Comparison of ENCODE assay signal across 28 mouse cellular contexts in the genomic region with DNA sequence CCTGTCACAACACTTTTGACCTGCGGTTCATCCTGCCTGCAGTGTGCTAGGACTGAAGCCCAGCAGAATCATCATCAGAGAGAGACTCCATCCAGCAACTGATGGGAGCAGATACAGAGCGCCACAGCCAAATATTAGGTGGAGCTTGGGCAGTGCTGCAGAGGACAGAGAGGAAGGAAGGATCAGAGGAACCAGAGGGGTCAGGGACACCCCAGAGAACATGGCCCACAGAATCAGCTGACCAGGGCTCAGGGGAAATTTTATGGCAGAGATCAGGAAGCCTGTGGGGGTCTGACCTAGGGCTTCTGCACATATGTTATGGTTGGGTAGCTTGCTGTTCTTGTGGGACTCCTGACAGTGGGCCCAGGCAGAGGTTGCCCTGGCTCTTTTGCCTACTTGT. TPM values are rescaled to one million over a fixed set of nuclear protein-coding genes. Genes with fewer than 3 reads are reported as not detected.
A peak's percentile ranks its signal among the peaks of the same experiment; 100 is the strongest.
DNase-seq lines count a peak whose midpoint lies in the region; ATAC-seq and TF ChIP-seq lines count a peak whose summit lies in the region.
"Had no signal": no experiment of that assay in that cellular context is flagged by ENCODE, and none has a peak within 500 bp of the region (broad histone marks: within the 10 kb centered on the region; RNA-seq: fewer than 3 reads in every experiment).

No protein-coding gene starts in this region.

- no peak for TF ChIP-seq POLR2A in bone marrow macrophage, adult 2 months (IDR thresholded peaks at IDR 0.05; ENCODE audit: borderline replicate concordance, low read depth, low read length)

- H3K4me3 ChIP-seq in heart, embryonic 10.5 days, result no peak overlapping the region
- H3K4me3 ChIP-seq in bone marrow macrophage, adult 2 months (ENCODE audit: insufficient read depth, low read length), result no peak overlapping the region
- H3K4me3 ChIP-seq in brown adipose tissue, adult 24 weeks (ENCODE audit: insufficient read depth, low read depth, low read length), result no peak overlapping the region
- no peak overlapping the region for H3K4me3 ChIP-seq in macrophage (ENCODE audit: inconsistent target)
- H3K4me3 ChIP-seq in midbrain, embryonic 15.5 days, result no peak overlapping the region
- H3K4me3 ChIP-seq: embryonic facial prominence, embryonic 10.5 days; embryonic facial prominence, embryonic 13.5 days; erythroblast, embryonic 14.5 days; forebrain, embryonic 12.5 days; forebrain, embryonic 15.5 days; heart, adult 2 months; heart, embryonic 12.5 days; heart, embryonic 15.5 days had no signal

- H3K36me3 ChIP-seq in heart, embryonic 10.5 days, result peaks cover 27% of the 10 kb centered on the region
- H3K36me3 ChIP-seq in macrophage (ENCODE audit: inconsistent target), result peaks cover 29% of the 10 kb centered on the region
- H3K36me3 ChIP-seq in midbrain, embryonic 15.5 days (replicated peaks), result no peaks in the 10 kb centered on the region
- H3K36me3 ChIP-seq: embryonic facial prominence, embryonic 13.5 days; forebrain, embryonic 12.5 days; forebrain, embryonic 15.5 days had no signal

- ATAC-seq in midbrain, embryonic 15.5 days (replicated peaks), result no peak
- ATAC-seq: CD4-positive, CD25-positive, alpha-beta regulatory T cell, adult 4 months; forebrain, embryonic 15.5 days; hindbrain, postnatal 0 days; inflammation-experienced regulatory T-cells, adult 6 months had no signal

- no peaks in the 10 kb centered on the region for H3K27me3 ChIP-seq in heart, embryonic 10.5 days (ENCODE audit: insufficient read depth, poor library complexity, severe bottlenecking)
- no peaks in the 10 kb centered on the region for H3K27me3 ChIP-seq in midbrain, embryonic 15.5 days (replicated peaks)
- H3K27me3 ChIP-seq: embryonic facial prominence, embryonic 13.5 days; forebrain, embryonic 12.5 days; forebrain, embryonic 15.5 days; heart, embryonic 12.5 days; heart, embryonic 15.5 days had no signal

- 0 out of 2 replicates have a peak overlapping the region, but pooled peaks have one; percentile 13 for H3K27ac ChIP-seq in heart, embryonic 10.5 days
- peak overlapping the region; percentile 5; the same call in 1 of the 2 replicates for H3K27ac ChIP-seq in bone marrow macrophage, adult 2 months (ENCODE audit: insufficient read depth, low read depth, low read length)
- H3K27ac ChIP-seq in brown adipose tissue, adult 24 weeks (replicated peaks; ENCODE audit: low read depth, low read length), result 0 out of 2 replicates have a peak overlapping the region, but pooled peaks have one; percentile 19
- H3K27ac ChIP-seq in macrophage, result peak overlapping the region; percentile 90
- H3K27ac ChIP-seq in midbrain, embryonic 15.5 days, result no peak overlapping the region
- H3K27ac ChIP-seq: embryonic facial prominence, embryonic 10.5 days; embryonic facial prominence, embryonic 13.5 days; forebrain, embryonic 12.5 days; forebrain, embryonic 15.5 days; heart, adult 2 months; hindbrain, embryonic 14.5 days; hindbrain, postnatal 0 days had no signal

- H3K4me1 ChIP-seq in heart, embryonic 10.5 days, result peaks cover 19% of the 10 kb centered on the region
- H3K4me1 ChIP-seq in bone marrow macrophage, adult 2 months (ENCODE audit: control insufficient read depth, insufficient read depth, low read length), result peaks cover 47% of the 10 kb centered on the region
- H3K4me1 ChIP-seq in brown adipose tissue, adult 24 weeks (ENCODE audit: control insufficient read depth, insufficient read depth, insufficient read length, low read length), result peaks cover 12% of the 10 kb centered on the region; the same call in 1 of the 2 replicates
- no peaks in the 10 kb centered on the region; the same call in 1 of the 2 replicates for H3K4me1 ChIP-seq in midbrain, embryonic 15.5 days
- H3K4me1 ChIP-seq: forebrain, embryonic 12.5 days had no signal

- no peak overlapping the region for H3K9ac ChIP-seq in midbrain, embryonic 15.5 days
- H3K9ac ChIP-seq: embryonic facial prominence, embryonic 13.5 days; forebrain, embryonic 12.5 days; forebrain, embryonic 15.5 days; heart, embryonic 12.5 days; heart, embryonic 15.5 days; hindbrain, embryonic 14.5 days had no signal

- DNase-seq in heart, embryonic 10.5 days (ENCODE audit: low spot score), result no peak
- DNase-seq in heart, adult 9 months (ENCODE audit: low spot score in 2 of 2), result no peak
- DNase-seq: adrenal gland, adult 8-10 months; adrenal gland, postnatal 36 days; cerebellum, adult 11-12 months; cerebellum, adult 8-10 months; cerebellum, postnatal 10 days; cerebellum, postnatal 36 days; embryo, embryonic 11 days; gastrocnemius, postnatal 10 days; heart, adult 2 months; heart, postnatal 10 days; heart, postnatal 36 days had no signal

- no peak for TF ChIP-seq CTCF in bone marrow macrophage, adult 2 months (IDR thresholded peaks at IDR 0.05; ENCODE audit: low read depth, low read length)

- WGBS in heart, embryonic 10.5 days, result 90% methylated on average over 2 of the region's 2 CpGs
- 75% methylated on average over 2 of the region's 2 CpGs for WGBS in macrophage (ENCODE audit: missing documents)
- WGBS in midbrain, embryonic 15.5 days, result 98% methylated on average over 2 of the region's 2 CpGs

- peaks cover 98% of the 10 kb centered on the region for H3K79me2 ChIP-seq in macrophage (ENCODE audit: inconsistent target)

- H3K4me2 ChIP-seq in midbrain, embryonic 15.5 days, result no peak overlapping the region
- H3K4me2 ChIP-seq: embryonic facial prominence, embryonic 13.5 days; forebrain, embryonic 12.5 days; forebrain, embryonic 15.5 days; heart, embryonic 12.5 days; heart, embryonic 15.5 days; hindbrain, embryonic 14.5 days had no signal

- H3K9me3 ChIP-seq in heart, embryonic 10.5 days, result no peaks in the 10 kb centered on the region
- no peaks in the 10 kb centered on the region for H3K9me3 ChIP-seq in midbrain, embryonic 15.5 days
- H3K9me3 ChIP-seq: embryonic facial prominence, embryonic 10.5 days; embryonic facial prominence, embryonic 13.5 days; forebrain, embryonic 12.5 days; forebrain, embryonic 15.5 days; heart, embryonic 12.5 days; heart, embryonic 15.5 days had no signal

RNA-seq across cellular contexts. Expression of gene Vps26c, which starts 9.0 kb away (rescaled TPM):
- 60.0 and 61.4 TPM in 2 replicates for polyA plus RNA-seq in heart, embryonic 10.5 days (2016; fragmentation: Nextera tagmentation; extraction: Ambion mirVana)
- 63.8 and 64.2 TPM in 2 replicates for polyA plus RNA-seq in bone marrow macrophage, adult 2 months (2012; ENCODE audit: insufficient read depth, insufficient read length, missing spikeins)
- polyA plus RNA-seq in brown adipose tissue, adult 24 weeks (2012; ENCODE audit: insufficient read depth, insufficient read length, missing spikeins), result 12.1 and 19.1 TPM in 2 replicates
- total RNA-seq in macrophage (2018; cell fraction: chromatin; rRNA removed), result 100 to 1,000 TPM in 6 of 26 experiments, 10 to 100 TPM in 20; 21.2 to 142 (median 55.7) TPM
- total RNA-seq in macrophage (2018; cell fraction: cytosol; rRNA removed), result 10 to 100 TPM; 36.1 to 82.0 (median 68.2) TPM
- total RNA-seq in macrophage (2018; cell fraction: nucleus; rRNA removed), result 100 to 1,000 TPM in 1 of 26 experiments, 10 to 100 TPM in 25; 20.1 to 108 (median 38.4) TPM
- 45.9 to 89.1 TPM (median 67.2 TPM) in 3 replicates for polyA plus RNA-seq in macrophage (2018)
- 79.8 and 91.8 TPM in 2 replicates for polyA plus RNA-seq in midbrain, embryonic 15.5 days (2015; fragmentation: Nextera tagmentation; extraction: Ambion mirVana)

RNA-seq across cellular contexts. Expression of gene Dyrk1a, which starts 52.2 kb away (rescaled TPM):
- 7.7 and 8.1 TPM in 2 replicates for polyA plus RNA-seq in heart, embryonic 10.5 days (2016; fragmentation: Nextera tagmentation; extraction: Ambion mirVana)
- polyA plus RNA-seq in bone marrow macrophage, adult 2 months (2012; ENCODE audit: insufficient read depth, insufficient read length, missing spikeins), result 29.8 and 34.4 TPM in 2 replicates
- 16.0 and 18.9 TPM in 2 replicates for polyA plus RNA-seq in brown adipose tissue, adult 24 weeks (2012; ENCODE audit: insufficient read depth, insufficient read length, missing spikeins)
- total RNA-seq in macrophage (2018; cell fraction: chromatin; rRNA removed), result 100 to 1,000 TPM in 3 of 26 experiments, 10 to 100 TPM in 23; 54.2 to 149 (median 85.4) TPM
- total RNA-seq in macrophage (2018; cell fraction: cytosol; rRNA removed), result 10 to 100 TPM; 40.1 to 59.8 (median 43.8) TPM
- 10 to 100 TPM; 54.6 to 87.2 (median 64.8) TPM for total RNA-seq in macrophage (2018; cell fraction: nucleus; rRNA removed)
- 22.5 to 30.9 TPM (median 25.6 TPM) in 3 replicates for polyA plus RNA-seq in macrophage (2018)
- 11.1 and 11.7 TPM in 2 replicates for polyA plus RNA-seq in midbrain, embryonic 15.5 days (2015; fragmentation: Nextera tagmentation; extraction: Ambion mirVana)
